Mouse (Mus musculus) E14TG2a.4 (cell line): ENCODE results near the gene Trp73.

Experiments
- CTCF ChIP-seq: conservative IDR thresholded peaks from 2 replicates; pipeline ENCODE4 v1.5.1; 2014; ENCODE audit warnings: low read length
- NANOG ChIP-seq: IDR thresholded peaks from 2 replicates; pipeline ENCODE4 v1.6.1; 2014; ENCODE audit warnings: borderline replicate concordance, low read length, mixed read lengths
- POU5F1 ChIP-seq: IDR thresholded peaks from 2 replicates; pipeline ENCODE4 v1.6.1; 2014; ENCODE audit warnings: low read length, borderline replicate concordance

DNA sequence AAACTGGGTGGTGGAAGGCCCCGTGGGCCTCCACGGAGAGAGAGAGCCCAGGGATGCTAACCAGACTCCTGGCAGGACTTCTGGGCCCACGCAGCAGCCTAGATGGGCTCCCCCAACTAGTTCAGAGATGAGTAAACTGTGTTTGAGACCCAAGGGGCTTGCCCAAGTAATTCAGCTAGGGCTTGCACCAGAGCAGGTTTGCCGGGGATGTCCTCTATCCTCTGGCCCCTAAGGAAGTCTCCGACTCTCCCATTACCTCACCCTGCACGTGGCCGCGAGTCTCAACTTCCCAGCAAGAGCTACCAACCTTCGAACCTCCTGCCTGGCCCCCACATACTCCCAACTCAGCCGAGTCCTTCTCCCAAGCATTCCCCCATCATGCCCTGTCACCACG, 30.2 kb downstream of the Trp73 start:
- no peak for TF ChIP-seq CTCF
- no peak for TF ChIP-seq POU5F1
- TF ChIP-seq NANOG = no peak
